Mouse (Mus musculus) retina, embryonic 14.5 days (tissue): ENCODE data around the gene Lefty1.
"Not testable (repeated sequence)": the region's sequence is repeated elsewhere in the genome, so short reads cannot be mapped to it uniquely, and the experiment has no call there.

Experiments used
- DNase-seq: peaks from one replicate; pipeline ENCODE4 v3.0.0-alpha.2; 2015; ENCODE audit warnings: low spot score

Gene Lefty1

GRCm38 (mm10) chr1:180956973-180957381 is 22.2 kb downstream of the Lefty1 start:
- DNase-seq, result no peak

GRCm38 (mm10) chr1:180957989-180958388 is 23.2 kb downstream of the Lefty1 start:
- DNase-seq, result no peak

- DNase-seq, result no peak
Observed at GRCm38 (mm10) chr1:180958797-180959196, 24.0 kb downstream of the Lefty1 start.

- no peak for DNase-seq
Observed at GRCm38 (mm10) chr1:180965786-180966185, 31.0 kb downstream of the Lefty1 start.

- peak; percentile 84 for DNase-seq
Observed at GRCm38 (mm10) chr1:180966542-180966941, 31.7 kb downstream of the Lefty1 start.

- no peak for DNase-seq
Observed at GRCm38 (mm10) chr1:180967261-180967660, 32.4 kb downstream of the Lefty1 start.

GRCm38 (mm10) chr1:180972941-180973340 is 38.1 kb downstream of the Lefty1 start:
- no peak for DNase-seq

GRCm38 (mm10) chr1:180974126-180974746 is 39.4 kb downstream of the Lefty1 start:
- DNase-seq, result peak; percentile 90

GRCm38 (mm10) chr1:180976110-180976679 is 41.4 kb downstream of the Lefty1 start:
- DNase-seq, result peak; percentile 64

- DNase-seq, result no peak
Observed at GRCm38 (mm10) chr1:180979484-180980251, 44.8 kb downstream of the Lefty1 start.

GRCm38 (mm10) chr1:180980464-180980863 is 45.6 kb downstream of the Lefty1 start:
- DNase-seq, result no peak

- not testable (repeated sequence) for DNase-seq
Observed at GRCm38 (mm10) chr1:180981298-180982046, 46.6 kb downstream of the Lefty1 start.

- DNase-seq, result no peak
Observed at GRCm38 (mm10) chr1:180986701-180987100, 51.9 kb downstream of the Lefty1 start.

GRCm38 (mm10) chr1:180987759-180988158 is 52.9 kb downstream of the Lefty1 start:
- peak; percentile 91 for DNase-seq
